Mouse (Mus musculus) stomach, adult 2 months (tissue): ENCODE measurements around the gene Pld3. TPM values are rescaled to one million over a fixed set of nuclear protein-coding genes. Genes with fewer than 3 reads are reported as not detected.

ENCODE experiments used
- polyA plus RNA-seq: library from polyadenylated mRNA; depleted of rRNA; stranded (reverse); fragments of >200 nt; gene quantifications from 2 replicates; pipeline ENCODE4 v1.2.3, GENCODE M21; 2012; rRNA removed

The Pld3 gene
- polyA plus RNA-seq, result 218 and 320 TPM in 2 replicates

GRCm38 (mm10) chr7:27552931-27553513, at the start of gene Pld3, which contains the start of gene 2310022A10Rik:
TSS of gene Pld3 (minus strand) at chr7:27553218.
TSS of gene 2310022A10Rik (plus strand) at chr7:27553233.

GRCm38 (mm10) chr7:27591266-27592216, 38.5 kb upstream of the Pld3 start, which contains the start of gene Akt2:
TSS of gene Akt2 (plus strand) at chr7:27591552.

GRCm38 (mm10) chr7:27522967-27523366, 30.1 kb downstream of the Pld3 start, which contains the start of gene Hipk4:
TSS of gene Hipk4 (plus strand) at chr7:27523267.

GRCm38 (mm10) chr7:27499036-27499435, 54.0 kb downstream of the Pld3 start, which contains the start of gene Prx:
TSS of gene Prx (plus strand) at chr7:27499324.

GRCm38 (mm10) chr7:27486770-27487697, 66.0 kb downstream of the Pld3 start, which contains the start of gene Sertad1:
TSS of gene Sertad1 (plus strand) at chr7:27486910.

Other genes with a start within 250 kb of the Pld3 start
- gene Ltbp4, start 215.5 kb downstream of the Pld3 start, polyA plus RNA-seq, result 232 and 326 TPM in 2 replicates
- 69.2 and 82.0 TPM in 2 replicates for gene Shkbp1, start 197.2 kb downstream of the Pld3 start, polyA plus RNA-seq
- not detected in 2 replicates for gene Gm20479, start 195.8 kb downstream of the Pld3 start, polyA plus RNA-seq
- 0.18 and 0.35 TPM in 2 replicates for gene Sptbn4, start 105.5 kb downstream of the Pld3 start, polyA plus RNA-seq
- gene Blvrb, start 105.2 kb downstream of the Pld3 start, polyA plus RNA-seq, result 80.6 and 91.8 TPM in 2 replicates
- gene Sertad3, start 79.5 kb downstream of the Pld3 start, polyA plus RNA-seq, result 13.6 and 15.2 TPM in 2 replicates
- gene Sertad1, start 66.3 kb downstream of the Pld3 start, polyA plus RNA-seq, result 43.0 and 64.9 TPM in 2 replicates
- 0.47 and 0.56 TPM in 2 replicates for gene Prx, start 53.9 kb downstream of the Pld3 start, polyA plus RNA-seq
- gene Hipk4, start 30.0 kb downstream of the Pld3 start, polyA plus RNA-seq, result 0.52 and 0.69 TPM in 2 replicates
- gene 2310022A10Rik, start within 50 bp of the Pld3 start, polyA plus RNA-seq, result 12.4 and 12.5 TPM in 2 replicates
- 27.8 and 30.4 TPM in 2 replicates for gene Akt2, start 38.3 kb upstream of the Pld3 start, polyA plus RNA-seq
- gene Ttc9b, start 100.7 kb upstream of the Pld3 start, polyA plus RNA-seq, result 0.04 and 0.30 TPM in 2 replicates
- gene Map3k10, start 121.4 kb upstream of the Pld3 start, polyA plus RNA-seq, result 11.8 and 20.9 TPM in 2 replicates
- gene Zfp607b, start 136.1 kb upstream of the Pld3 start, polyA plus RNA-seq, result 0.47 TPM in 1 of 2 replicates, not detected in the other
- gene Zfp60, start 178.2 kb upstream of the Pld3 start, polyA plus RNA-seq, result 0.09 and 0.19 TPM in 2 replicates